Mouse (Mus musculus): ENCODE measurements at regions not wholly inside any gene's neighbourhood (a gene's known extent, or its start where the extent isn't known, plus 50 kb on each side); places are given as distances from the start of the nearest gene placed in this dataset.

GRCm38 (mm10) chr4:131014301-131015081, 70.3 kb downstream of the Matn1 start:
- ATAC-seq (replicated peaks; ENCODE audit: insufficient number of reproducible peaks, low FRiP score, low TSS enrichment, poor library complexity, severe bottlenecking): no peak

DNA sequence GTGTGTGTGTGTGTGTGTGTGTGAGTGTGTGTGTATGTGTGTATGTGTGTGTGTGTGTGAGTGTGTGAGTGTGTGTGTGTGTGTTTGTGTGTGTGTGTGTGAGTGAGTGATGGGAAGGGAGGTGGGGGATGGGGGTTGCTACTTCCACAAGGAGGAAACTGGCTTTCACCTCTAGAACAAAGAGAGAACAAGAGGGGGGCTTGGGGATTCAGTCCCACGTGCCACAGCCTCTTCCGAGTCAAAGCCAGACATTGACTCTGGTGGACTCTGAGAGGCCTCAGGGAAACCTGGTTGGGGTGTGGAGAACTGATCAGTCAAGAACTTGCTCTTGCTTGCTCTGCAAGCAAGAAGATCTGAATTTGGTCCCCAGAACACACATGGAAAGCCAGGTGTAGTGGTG, 71.0 kb downstream of the Matn1 start:
- ATAC-seq (replicated peaks; ENCODE audit: insufficient number of reproducible peaks, low FRiP score, low TSS enrichment, poor library complexity, severe bottlenecking): no peak

DNA sequence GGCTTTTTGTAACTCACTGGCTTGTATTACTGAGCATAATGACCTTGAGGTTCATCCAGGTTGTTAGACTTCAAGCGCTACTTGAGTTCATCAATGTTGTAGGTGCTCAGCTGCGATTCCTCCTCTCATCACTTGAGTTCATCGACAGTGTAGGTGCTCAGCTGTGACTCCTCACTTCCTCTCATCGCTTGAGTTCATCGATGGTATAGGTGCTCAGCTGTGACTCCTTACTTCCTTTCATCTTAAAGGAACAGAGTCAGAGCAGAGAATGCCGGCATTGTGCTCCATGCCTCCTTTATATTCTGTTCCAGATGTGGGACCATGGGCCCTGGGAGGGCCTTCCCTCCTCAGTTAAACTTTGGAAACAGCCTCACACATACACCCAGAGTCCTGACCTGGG, 79.4 kb downstream of the Matn1 start:
- no peak for ATAC-seq (replicated peaks; ENCODE audit: insufficient number of reproducible peaks, low FRiP score, low TSS enrichment, poor library complexity, severe bottlenecking)

GRCm38 (mm10) chr4:131036292-131036691, 92.1 kb downstream of the Matn1 start:
- ATAC-seq (replicated peaks; ENCODE audit: insufficient number of reproducible peaks, low FRiP score, low TSS enrichment, poor library complexity, severe bottlenecking): no peak

DNA sequence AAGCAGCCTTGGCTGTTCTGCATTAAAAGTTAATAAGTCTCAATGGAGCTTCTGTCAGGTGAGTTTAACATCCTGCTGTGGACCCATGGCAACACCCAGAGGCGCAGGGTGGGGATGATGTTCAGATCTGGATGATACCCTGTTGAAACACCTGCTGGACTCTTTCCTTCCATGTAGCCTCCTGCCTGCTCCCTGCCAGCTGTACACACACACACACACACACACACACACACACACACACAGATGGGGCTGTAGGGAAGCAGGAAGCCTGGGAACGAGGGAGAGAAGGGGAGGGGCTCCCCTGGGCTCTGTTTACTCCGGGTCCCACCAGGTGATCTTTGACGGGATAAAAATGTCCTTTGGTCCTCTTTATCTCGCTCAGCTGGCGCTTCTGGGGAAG, 93.0 kb downstream of the Matn1 start:
- no peak for ATAC-seq (replicated peaks; ENCODE audit: insufficient number of reproducible peaks, low FRiP score, low TSS enrichment, poor library complexity, severe bottlenecking)

GRCm38 (mm10) chr4:131039686-131040085, 95.5 kb downstream of the Matn1 start:
- no peak for ATAC-seq (replicated peaks; ENCODE audit: insufficient number of reproducible peaks, low FRiP score, low TSS enrichment, poor library complexity, severe bottlenecking)

DNA sequence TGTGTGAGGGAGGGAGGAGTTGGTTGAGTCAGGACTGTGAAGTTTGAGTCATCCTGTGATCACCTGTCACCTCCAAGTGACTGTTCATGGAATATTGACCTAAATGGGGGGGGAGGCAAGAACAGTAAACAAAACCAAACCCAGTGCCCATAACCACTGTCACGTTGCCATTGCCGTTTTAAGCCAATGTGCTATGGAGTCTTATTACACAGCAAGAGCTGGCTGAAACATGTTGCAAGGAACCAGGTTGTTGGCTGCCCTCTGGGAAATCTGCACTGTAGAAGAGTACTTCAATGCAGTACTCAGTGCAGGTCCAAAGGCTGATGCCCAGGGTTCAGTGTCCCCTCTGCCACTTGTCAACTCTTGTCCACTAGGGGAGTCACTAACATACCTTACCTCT, 97.0 kb downstream of the Matn1 start:
- no peak for ATAC-seq (replicated peaks; ENCODE audit: insufficient number of reproducible peaks, low FRiP score, low TSS enrichment, poor library complexity, severe bottlenecking)

DNA sequence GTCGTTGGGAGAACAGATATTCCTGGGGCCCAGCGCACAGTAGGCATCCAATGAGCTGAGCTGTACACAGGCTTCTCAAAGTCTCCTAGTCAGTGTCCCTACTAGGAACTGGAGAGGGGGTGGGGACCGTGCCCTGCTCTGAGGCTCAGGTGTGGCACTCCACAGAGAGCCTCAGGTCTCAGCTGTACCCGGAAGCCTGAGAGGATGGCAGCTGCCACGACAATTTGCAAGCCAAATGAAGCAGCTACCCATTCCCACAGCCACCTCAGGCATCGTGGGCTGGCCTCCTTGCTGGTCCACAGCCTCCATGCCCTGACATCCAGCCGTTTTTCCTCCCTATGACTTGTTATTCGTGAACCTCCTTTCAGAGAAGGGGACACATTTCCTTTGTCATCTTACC, 101.9 kb downstream of the Matn1 start:
- ATAC-seq (replicated peaks; ENCODE audit: insufficient number of reproducible peaks, low FRiP score, low TSS enrichment, poor library complexity, severe bottlenecking): no peak

DNA sequence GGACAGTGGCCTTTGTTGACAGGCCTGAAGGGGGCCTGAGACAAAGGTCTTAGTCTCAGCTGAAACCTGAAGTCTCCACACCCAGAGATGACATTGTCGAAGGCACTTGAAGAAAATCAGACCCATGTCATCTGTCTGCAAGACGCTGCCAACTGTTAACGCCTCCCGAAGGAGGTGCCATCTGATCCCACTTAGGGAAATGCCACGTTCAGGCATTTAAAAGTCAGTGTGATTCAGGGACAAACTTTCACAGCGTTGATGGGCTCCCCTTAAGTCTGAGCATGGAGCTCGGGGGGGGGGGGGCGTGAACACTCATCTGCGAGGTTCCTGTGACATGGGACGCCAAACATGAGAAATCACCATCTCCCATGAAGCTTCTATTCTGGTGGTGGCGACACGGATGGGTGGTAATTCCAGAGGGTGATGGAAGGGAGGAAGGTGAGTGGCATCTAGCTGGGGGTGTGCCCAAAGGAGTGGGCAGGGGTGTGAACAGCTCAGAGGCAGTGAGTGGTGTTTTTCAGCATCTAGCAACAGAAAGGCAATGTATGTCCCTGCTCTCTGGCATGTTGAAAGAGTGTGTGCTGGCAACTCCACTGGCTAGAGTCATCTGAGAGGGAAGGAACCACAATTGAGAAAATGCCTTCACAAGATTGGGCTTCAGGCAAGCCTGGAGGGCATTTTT, 102.9 kb downstream of the Matn1 start:
- ATAC-seq (replicated peaks; ENCODE audit: insufficient number of reproducible peaks, low FRiP score, low TSS enrichment, poor library complexity, severe bottlenecking): no peak

- no peak for ATAC-seq (replicated peaks; ENCODE audit: insufficient number of reproducible peaks, low FRiP score, low TSS enrichment, poor library complexity, severe bottlenecking)
Observed at GRCm38 (mm10) chr4:131056293-131056692, 112.1 kb downstream of the Matn1 start.

GRCm38 (mm10) chr4:131059572-131059971, 115.4 kb downstream of the Matn1 start:
- ATAC-seq (replicated peaks; ENCODE audit: insufficient number of reproducible peaks, low FRiP score, low TSS enrichment, poor library complexity, severe bottlenecking): no peak

GRCm38 (mm10) chr4:131060191-131060680, 116.1 kb downstream of the Matn1 start:
- ATAC-seq (replicated peaks; ENCODE audit: insufficient number of reproducible peaks, low FRiP score, low TSS enrichment, poor library complexity, severe bottlenecking): no peak

GRCm38 (mm10) chr4:131060706-131061105, 116.5 kb downstream of the Matn1 start:
- ATAC-seq (replicated peaks; ENCODE audit: insufficient number of reproducible peaks, low FRiP score, low TSS enrichment, poor library complexity, severe bottlenecking): no peak

DNA sequence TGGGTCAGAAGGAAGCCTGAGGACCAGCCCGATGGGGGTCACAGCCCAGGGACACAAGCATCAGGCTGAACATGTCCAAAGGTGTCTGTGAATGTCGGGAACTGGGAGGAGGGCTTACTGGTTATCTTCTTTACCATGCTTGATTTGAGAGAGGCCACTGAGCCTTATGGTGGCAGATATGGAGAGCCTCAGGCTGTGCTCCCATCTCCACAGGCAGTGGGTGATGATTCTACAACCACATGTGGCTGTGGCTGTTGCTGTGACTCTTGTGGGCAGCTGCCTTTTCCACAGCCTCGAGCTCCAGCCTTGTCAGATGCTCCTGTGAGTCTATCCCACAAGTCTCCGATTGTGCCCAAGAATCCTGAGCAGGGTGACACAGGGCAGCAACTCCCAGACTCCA, 118.4 kb downstream of the Matn1 start:
- ATAC-seq (replicated peaks; ENCODE audit: insufficient number of reproducible peaks, low FRiP score, low TSS enrichment, poor library complexity, severe bottlenecking): no peak

- ATAC-seq (replicated peaks; ENCODE audit: insufficient number of reproducible peaks, low FRiP score, low TSS enrichment, poor library complexity, severe bottlenecking): no peak
Observed at GRCm38 (mm10) chr4:131066186-131066939, 122.2 kb downstream of the Matn1 start.

DNA sequence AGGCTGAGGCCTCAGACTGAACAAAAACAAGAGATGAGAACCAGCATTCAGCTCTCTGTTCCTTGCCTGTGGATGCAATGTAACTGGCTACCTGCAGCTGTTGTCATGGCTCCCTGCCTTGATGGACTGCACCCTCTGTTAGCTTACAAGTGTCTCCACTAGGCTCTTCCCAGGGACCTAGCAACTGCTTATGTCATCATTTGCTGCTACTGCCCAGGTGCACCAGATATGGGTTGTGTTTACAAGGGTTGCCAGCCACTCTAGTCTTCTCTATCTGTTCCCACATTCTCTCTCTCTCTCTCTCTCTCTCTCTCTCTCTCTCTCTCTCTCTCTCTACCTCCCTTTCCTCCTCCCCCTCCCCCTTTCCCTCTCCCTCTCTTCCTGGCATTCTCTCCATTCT, 126.4 kb downstream of the Matn1 start:
- ATAC-seq (replicated peaks; ENCODE audit: insufficient number of reproducible peaks, low FRiP score, low TSS enrichment, poor library complexity, severe bottlenecking): no peak

DNA sequence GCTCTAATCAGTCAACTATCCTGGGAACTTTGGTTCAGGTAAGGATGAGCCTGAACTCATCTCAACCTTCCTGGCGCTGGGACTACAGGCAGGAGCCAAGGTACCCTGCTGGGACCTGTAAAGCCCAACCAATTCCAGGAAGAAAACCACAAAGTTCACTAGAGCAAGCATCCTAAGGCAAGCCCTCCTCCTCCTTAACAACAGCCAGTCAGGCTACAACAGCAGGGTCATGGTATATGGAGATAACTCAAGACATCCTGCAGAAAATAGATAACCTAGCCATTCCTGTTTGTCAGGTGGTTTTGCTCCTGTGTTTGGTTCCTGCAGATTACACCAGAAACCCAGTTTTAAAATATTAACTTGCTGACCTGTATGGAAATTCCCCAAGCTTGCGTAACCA, 128.4 kb downstream of the Matn1 start:
- no peak for ATAC-seq (replicated peaks; ENCODE audit: insufficient number of reproducible peaks, low FRiP score, low TSS enrichment, poor library complexity, severe bottlenecking)

- ATAC-seq (replicated peaks; ENCODE audit: insufficient number of reproducible peaks, low FRiP score, low TSS enrichment, poor library complexity, severe bottlenecking): no peak
Observed at GRCm38 (mm10) chr4:131073420-131073819, 129.2 kb downstream of the Matn1 start.

DNA sequence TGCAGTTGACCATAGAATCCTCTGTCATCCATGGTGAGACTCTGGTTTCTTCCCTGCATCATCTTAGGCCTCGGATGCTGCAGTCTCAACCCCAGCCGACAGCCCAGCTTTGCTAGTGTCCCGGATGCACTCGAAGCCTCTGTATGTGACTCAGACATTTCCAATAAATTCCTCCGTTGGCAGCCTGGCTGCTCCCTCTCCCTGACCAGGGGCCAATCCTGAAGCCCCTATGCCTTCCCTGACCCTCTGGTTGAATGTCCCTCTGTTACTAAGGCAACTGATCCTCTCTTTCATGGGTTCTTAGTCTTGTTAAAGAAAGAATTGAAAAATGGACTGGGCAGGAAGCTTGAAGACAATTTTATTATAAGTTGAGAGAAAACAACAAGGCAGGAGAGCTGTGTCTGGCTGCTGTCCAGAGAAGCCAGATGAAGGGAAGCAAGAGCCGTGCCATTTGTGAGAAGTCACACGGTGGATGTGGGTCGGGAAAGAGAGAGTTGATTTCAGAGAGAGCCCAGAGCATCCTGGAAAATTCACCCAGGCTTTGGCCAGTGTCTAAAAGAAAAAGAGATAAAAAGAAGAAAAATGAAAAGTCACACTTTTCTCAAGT, 131.2 kb downstream of the Matn1 start:
- no peak for ATAC-seq (replicated peaks; ENCODE audit: insufficient number of reproducible peaks, low FRiP score, low TSS enrichment, poor library complexity, severe bottlenecking)
